Mouse (Mus musculus) lung, postnatal 36 days (tissue): ENCODE results near the gene Sh3rf1.

Experiments
- DNase-seq: peaks from one replicate; pipeline ENCODE4 v3.0.0; 2022; ENCODE audit warnings: mixed read lengths

The Sh3rf1 gene

GRCm38 (mm10) chr8:61288006-61288566 lies 64.4 kb downstream of the Sh3rf1 start:
- DNase-seq, result no peak

- peak; percentile 29 for DNase-seq
Observed at GRCm38 (mm10) chr8:61288676-61289075, 65.0 kb downstream of the Sh3rf1 start.

GRCm38 (mm10) chr8:61295040-61295439 lies 71.4 kb downstream of the Sh3rf1 start:
- no peak for DNase-seq

GRCm38 (mm10) chr8:61295441-61295840 lies 71.8 kb downstream of the Sh3rf1 start:
- DNase-seq, result no peak

- DNase-seq, result no peak
Observed at GRCm38 (mm10) chr8:61298828-61299227, 75.2 kb downstream of the Sh3rf1 start.

GRCm38 (mm10) chr8:61301298-61302028 lies 77.8 kb downstream of the Sh3rf1 start:
- DNase-seq, result no peak

- no peak for DNase-seq
Observed at GRCm38 (mm10) chr8:61302029-61302368, 78.3 kb downstream of the Sh3rf1 start.

- no peak for DNase-seq
Observed at GRCm38 (mm10) chr8:61305451-61306070, 81.9 kb downstream of the Sh3rf1 start.

GRCm38 (mm10) chr8:61306501-61307112 lies 82.9 kb downstream of the Sh3rf1 start:
- DNase-seq, result no peak

GRCm38 (mm10) chr8:61308896-61309295 lies 85.2 kb downstream of the Sh3rf1 start:
- DNase-seq, result no peak

GRCm38 (mm10) chr8:61309530-61310402 lies 86.1 kb downstream of the Sh3rf1 start:
- peak; percentile 36 for DNase-seq

GRCm38 (mm10) chr8:61310403-61310871 lies 86.8 kb downstream of the Sh3rf1 start:
- no peak for DNase-seq

GRCm38 (mm10) chr8:61313016-61313415 lies 89.3 kb downstream of the Sh3rf1 start:
- no peak for DNase-seq

GRCm38 (mm10) chr8:61316012-61316767 lies 92.5 kb downstream of the Sh3rf1 start:
- no peak for DNase-seq

- peak; percentile 51 for DNase-seq
Observed at GRCm38 (mm10) chr8:61316813-61317534, 93.3 kb downstream of the Sh3rf1 start.

- no peak for DNase-seq
Observed at GRCm38 (mm10) chr8:61317535-61318136, 94.0 kb downstream of the Sh3rf1 start.

- DNase-seq, result no peak
Observed at GRCm38 (mm10) chr8:61321216-61321615, 97.5 kb downstream of the Sh3rf1 start.

- no peak for DNase-seq
Observed at GRCm38 (mm10) chr8:61321780-61322179, 98.1 kb downstream of the Sh3rf1 start.

- DNase-seq, result no peak
Observed at GRCm38 (mm10) chr8:61322462-61322861, 98.8 kb downstream of the Sh3rf1 start.

- no peak for DNase-seq
Observed at GRCm38 (mm10) chr8:61324363-61324914, 100.8 kb downstream of the Sh3rf1 start.
